Mouse (Mus musculus) MEL (cell line): ENCODE results near the gene Spock1.

Experiments
- CHD2 ChIP-seq: IDR thresholded peaks from 2 replicates; pipeline ENCODE4 v1.6.1; 2011; ENCODE audit warnings: low read length, improper control_type of control experiment
- CTCF ChIP-seq, 3 experiments: IDR thresholded peaks in 2 of 3; conservative IDR thresholded peaks in 1 of 3; 2 replicates each; pipeline ENCODE4 v1.5.1; 2011 to 2012; ENCODE audit warnings: low read length in 3 of 3, low read depth in 2 of 3, mild to moderate bottlenecking in 2 of 3, improper control_type of control experiment in 1 of 3, inconsistent platforms in 1 of 3, mixed read lengths in 1 of 3, moderate library complexity in 1 of 3; ENCODE audit not compliant: control insufficient read depth in 1 of 3, insufficient read depth in 1 of 3, poor library complexity in 1 of 3, severe bottlenecking in 1 of 3
- MAFK ChIP-seq: IDR thresholded peaks from 2 replicates; pipeline ENCODE4 v1.6.1; 2011; ENCODE audit warnings: low read depth, mild to moderate bottlenecking, low read length, improper control_type of control experiment, borderline replicate concordance
- MYB ChIP-seq: IDR thresholded peaks from 2 replicates; pipeline ENCODE4 v1.6.1; 2011; ENCODE audit warnings: mild to moderate bottlenecking, low read depth, low read length, improper control_type of control experiment
- MYC ChIP-seq: IDR thresholded peaks from 2 replicates; pipeline ENCODE4 v1.6.1; 2011; ENCODE audit warnings: low read depth, mild to moderate bottlenecking, low read length, improper control_type of control experiment, moderate library complexity
- POLR2A ChIP-seq, 2 experiments: IDR thresholded peaks; 2 replicates each; pipeline ENCODE4 v1.6.1; 2011 to 2012; ENCODE audit warnings: low read length in 2 of 2, mild to moderate bottlenecking in 2 of 2, control low read depth in 1 of 2, improper control_type of control experiment in 1 of 2, low read depth in 1 of 2, moderate library complexity in 1 of 2; ENCODE audit not compliant: control insufficient read depth in 1 of 2, insufficient read depth in 1 of 2, poor library complexity in 1 of 2
- POLR2AphosphoS2 ChIP-seq: IDR thresholded peaks from 2 replicates; pipeline ENCODE4 v1.6.1; 2011; ENCODE audit warnings: low read length, improper control_type of control experiment
- TAL1 ChIP-seq: IDR thresholded peaks from 2 replicates; pipeline ENCODE4 v1.6.1; 2012; ENCODE audit warnings: mild to moderate bottlenecking, inconsistent platforms, low read length, moderate library complexity, mixed read lengths

- no peak for TF ChIP-seq CHD2
- no peak for TF ChIP-seq CTCF (IDR thresholded peaks at IDR 0.05 in 2 of 3, conservative IDR thresholded peaks at IDR 0.05 in 1 of 3; ENCODE audit: control insufficient read depth in 1 of 3, insufficient read depth in 1 of 3, low read depth in 2 of 3, low read length in 3 of 3, poor library complexity in 1 of 3, severe bottlenecking in 1 of 3)
- TF ChIP-seq POLR2AphosphoS2: no peak
- no peak for TF ChIP-seq MYC
- no peak for TF ChIP-seq TAL1
- no peak for TF ChIP-seq MAFK
- no peak for TF ChIP-seq POLR2A (IDR thresholded peaks at IDR 0.05; ENCODE audit: control insufficient read depth in 1 of 2, insufficient read depth in 1 of 2, low read depth in 1 of 2, low read length in 2 of 2, poor library complexity in 1 of 2)
- no peak for TF ChIP-seq MYB
Observed at GRCm38 (mm10) chr13:57496778-57497177, 411.4 kb downstream of the Spock1 start.
